ENCODE assay signal across 20 mouse cellular contexts in the genomic region with DNA sequence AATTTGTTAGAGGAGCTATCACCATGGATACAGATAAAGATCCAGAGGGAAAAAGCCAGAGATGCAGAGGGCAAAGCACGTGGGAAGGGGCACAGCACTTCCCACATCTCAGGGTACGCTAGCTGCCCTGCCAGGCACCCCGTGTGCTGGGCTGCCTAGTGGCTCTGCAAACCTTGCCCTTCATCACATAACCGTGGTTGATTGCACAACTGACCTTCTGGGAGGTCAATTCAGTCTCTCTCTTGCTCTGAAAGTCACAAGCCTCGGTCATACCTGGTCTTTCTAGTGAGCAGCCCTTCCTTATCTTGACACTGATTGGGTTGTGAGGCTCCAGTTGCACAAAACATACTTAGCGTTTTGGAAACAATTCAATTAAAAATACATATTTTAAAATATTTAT.
DNase-seq lines count a peak whose midpoint lies in the region; ATAC-seq and TF ChIP-seq lines count a peak whose summit lies in the region.
"Had no signal": no experiment of that assay in that cellular context is flagged by ENCODE, and none has a peak within 500 bp of the region (broad histone marks: within the 10 kb centered on the region; RNA-seq: fewer than 3 reads in every experiment).

No protein-coding gene starts in this region.

- WGBS in liver, postnatal 0 days (ENCODE audit: insufficient replicate concordance), result 44% methylated on average over 6 of the region's 6 CpGs
- WGBS in liver, embryonic 11.5 days, result 62% methylated on average over 6 of the region's 6 CpGs

- H3K4me3 ChIP-seq in liver, postnatal 0 days (ENCODE audit: low read depth, low read length), result no peak overlapping the region
- H3K4me3 ChIP-seq in liver, embryonic 11.5 days (ENCODE audit: low read depth, low read length), result no peak overlapping the region
- H3K4me3 ChIP-seq: embryonic facial prominence, embryonic 13.5 days; forebrain, embryonic 12.5 days; heart, embryonic 10.5 days; hindbrain, embryonic 12.5 days had no signal

- peak; percentile 46 for ATAC-seq in liver, postnatal 0 days
- ATAC-seq in liver, embryonic 11.5 days (replicated peaks; ENCODE audit: low FRiP score), result no peak
- ATAC-seq: forebrain, embryonic 16.5 days; hindbrain, embryonic 16.5 days; inflammation-experienced regulatory T-cells, adult 6 months had no signal

- H3K9me3 ChIP-seq in liver, postnatal 0 days (ENCODE audit: low read length), result no peaks in the 10 kb centered on the region; the same call in 1 of the 2 replicates
- no peaks in the 10 kb centered on the region for H3K9me3 ChIP-seq in liver, embryonic 11.5 days (ENCODE audit: control insufficient read depth, low read length)
- H3K9me3 ChIP-seq: embryonic facial prominence, embryonic 13.5 days; forebrain, embryonic 12.5 days; heart, embryonic 10.5 days; hindbrain, embryonic 12.5 days had no signal

- no peaks in the 10 kb centered on the region for H3K36me3 ChIP-seq in liver, postnatal 0 days (replicated peaks; ENCODE audit: insufficient read depth, low read length)
- no peaks in the 10 kb centered on the region for H3K36me3 ChIP-seq in liver, embryonic 11.5 days (ENCODE audit: control insufficient read depth, insufficient read depth, low read length)
- H3K36me3 ChIP-seq: embryonic facial prominence, embryonic 13.5 days; forebrain, embryonic 12.5 days; heart, embryonic 10.5 days; hindbrain, embryonic 12.5 days had no signal

- no peak for TF ChIP-seq CTCF in liver, postnatal 0 days (IDR thresholded peaks at IDR 0.05; ENCODE audit: low read depth)

- H3K4me2 ChIP-seq in liver, postnatal 0 days (ENCODE audit: low read depth, low read length), result no peak overlapping the region
- no peak overlapping the region for H3K4me2 ChIP-seq in liver, embryonic 11.5 days
- H3K4me2 ChIP-seq: embryonic facial prominence, embryonic 13.5 days; forebrain, embryonic 12.5 days; hindbrain, embryonic 12.5 days had no signal

- H3K27me3 ChIP-seq in liver, postnatal 0 days (ENCODE audit: insufficient read depth, low read length), result no peaks in the 10 kb centered on the region
- no peaks in the 10 kb centered on the region for H3K27me3 ChIP-seq in liver, embryonic 11.5 days (replicated peaks; ENCODE audit: control insufficient read depth, insufficient read depth, low read length)
- H3K27me3 ChIP-seq: embryonic facial prominence, embryonic 13.5 days; forebrain, embryonic 12.5 days; hindbrain, embryonic 12.5 days had no signal

- DNase-seq in adrenal gland, postnatal 14 days, result peak; percentile 21
- DNase-seq in adrenal gland, adult 18-20 months (ENCODE audit: low spot score in 2 of 2), result no peak
- DNase-seq in kidney, adult 9 months, result peak; percentile 22
- no peak for DNase-seq in kidney, adult 8-10 months
- peak; percentile 36 for DNase-seq in liver, postnatal 0 days
- DNase-seq in liver, embryonic 11.5 days (ENCODE audit: low spot score), result no peak
- DNase-seq: cerebellum, adult 8-10 months; cerebellum, postnatal 14 days; embryo, embryonic 11 days; gastrocnemius, postnatal 10 days; heart, adult 18-20 months; heart, postnatal 10 days; heart, postnatal 4 days had no signal

- no peak overlapping the region for H3K9ac ChIP-seq in liver, postnatal 0 days (replicated peaks)
- no peak overlapping the region for H3K9ac ChIP-seq in liver, embryonic 11.5 days (ENCODE audit: low read depth, low read length)
- H3K9ac ChIP-seq: embryonic facial prominence, embryonic 13.5 days; forebrain, embryonic 12.5 days; hindbrain, embryonic 12.5 days had no signal

- no peak overlapping the region for H3K27ac ChIP-seq in liver, postnatal 0 days (ENCODE audit: low read depth)
- H3K27ac ChIP-seq in liver, embryonic 11.5 days (ENCODE audit: low read depth, low read length), result no peak overlapping the region
- H3K27ac ChIP-seq: embryonic facial prominence, embryonic 13.5 days; forebrain, embryonic 12.5 days; heart, embryonic 10.5 days; hindbrain, embryonic 12.5 days had no signal

- no peak for TF ChIP-seq EP300 in liver, postnatal 0 days (IDR thresholded peaks at IDR 0.05; ENCODE audit: low read depth)

- H3K4me1 ChIP-seq in liver, postnatal 0 days (ENCODE audit: insufficient read depth), result peaks cover 21% of the 10 kb centered on the region
- no peaks in the 10 kb centered on the region for H3K4me1 ChIP-seq in liver, embryonic 11.5 days (replicated peaks; ENCODE audit: control insufficient read depth, insufficient read depth, low read length)
- H3K4me1 ChIP-seq: forebrain, embryonic 12.5 days; heart, embryonic 10.5 days; hindbrain, embryonic 12.5 days had no signal

Comparison
In these comparisons a context has a peak if more than half of its experiments do, and no peak if none do; other contexts are left out.
1. DNase-seq: peak in adrenal gland, postnatal 14 days (single experiment), kidney, adult 9 months (single experiment) and liver, postnatal 0 days (single experiment); none in adrenal gland, adult 18-20 months (0 of 2), kidney, adult 8-10 months (0 of 2) and liver, embryonic 11.5 days (single experiment).